Comparison of ENCODE assay signal across 8 mouse cellular contexts in genomic region chr4:109281161-109281560, GRCm38 (mm10). TPM values are rescaled to one million over a fixed set of nuclear protein-coding genes. Genes with fewer than 3 reads are reported as not detected.
DNase-seq lines count a peak whose midpoint lies in the region; ATAC-seq and TF ChIP-seq lines count a peak whose summit lies in the region.

No protein-coding gene starts in this region.

- TF ChIP-seq CTCF in lung, adult 2 months (IDR thresholded peaks at IDR 0.05; ENCODE audit: insufficient read depth, low read length): no peak

- peaks cover 12% of the 10 kb centered on the region for H3K4me1 ChIP-seq in lung, adult 2 months (ENCODE audit: control insufficient read depth, insufficient read depth, low read length)
- H3K4me1 ChIP-seq in embryonic facial prominence, embryonic 13.5 days: peaks cover 15% of the 10 kb centered on the region
- peaks cover 8% of the 10 kb centered on the region for H3K4me1 ChIP-seq in limb, embryonic 10.5 days
- peaks cover 7% of the 10 kb centered on the region; the same call in 1 of the 2 replicates for H3K4me1 ChIP-seq in neural tube, embryonic 12.5 days

- no peaks in the 10 kb centered on the region for H3K9me3 ChIP-seq in embryonic facial prominence, embryonic 13.5 days
- no peaks in the 10 kb centered on the region for H3K9me3 ChIP-seq in limb, embryonic 10.5 days (replicated peaks)
- H3K9me3 ChIP-seq in neural tube, embryonic 12.5 days: no peaks in the 10 kb centered on the region

- peak overlapping the region; percentile 86 for H3K4me3 ChIP-seq in lung, adult 2 months (replicated peaks; ENCODE audit: extremely low read depth, low read depth, low read length)
- peak overlapping the region; percentile 84 for H3K4me3 ChIP-seq in embryonic facial prominence, embryonic 13.5 days
- H3K4me3 ChIP-seq in limb, embryonic 10.5 days: peak overlapping the region; percentile 92
- peak overlapping the region; percentile 87 for H3K4me3 ChIP-seq in neural tube, embryonic 12.5 days

- DNase-seq in lung, adult 2 months: no peak
- DNase-seq in lung, postnatal 36 days: no peak
- DNase-seq in limb, embryonic 10.5 days (ENCODE audit: low spot score): no peak
- no peak for DNase-seq in left cerebral cortex, adult 8-10 months (ENCODE audit: low spot score in 2 of 2)
- DNase-seq in left cerebral cortex, adult 9 months (ENCODE audit: low spot score in 2 of 2): no peak
- no peak for DNase-seq in right cerebral cortex, postnatal 4 days

- no peaks in the 10 kb centered on the region for H3K27me3 ChIP-seq in embryonic facial prominence, embryonic 13.5 days
- H3K27me3 ChIP-seq in limb, embryonic 10.5 days (ENCODE audit: low read depth, poor library complexity, severe bottlenecking): peaks cover 10% of the 10 kb centered on the region; the same call in 1 of the 2 replicates
- no peaks in the 10 kb centered on the region for H3K27me3 ChIP-seq in neural tube, embryonic 12.5 days (replicated peaks)

- 8% methylated on average over 4 of the region's 4 CpGs for WGBS in lung, adult 2 months
- 6% methylated on average over 4 of the region's 4 CpGs for WGBS in embryonic facial prominence, embryonic 13.5 days
- WGBS in limb, embryonic 10.5 days: 9% methylated on average over 4 of the region's 4 CpGs
- WGBS in neural tube, embryonic 12.5 days: 8% methylated on average over 4 of the region's 4 CpGs

- peak overlapping the region; percentile 86 for H3K4me2 ChIP-seq in embryonic facial prominence, embryonic 13.5 days
- H3K4me2 ChIP-seq in neural tube, embryonic 12.5 days (replicated peaks): peak overlapping the region; percentile 85

- H3K27ac ChIP-seq in embryonic facial prominence, embryonic 13.5 days: no peak overlapping the region
- no peak overlapping the region for H3K27ac ChIP-seq in limb, embryonic 10.5 days
- H3K27ac ChIP-seq in neural tube, embryonic 12.5 days: no peak overlapping the region

- TF ChIP-seq POLR2A in lung, adult 2 months (IDR thresholded peaks at IDR 0.05; ENCODE audit: borderline replicate concordance, extremely low read depth, low read depth, low read length): no peak

- 0 out of 2 replicates have a peak, but pooled peaks cover 4% of the 10 kb centered on the region for H3K36me3 ChIP-seq in embryonic facial prominence, embryonic 13.5 days
- no peaks in the 10 kb centered on the region for H3K36me3 ChIP-seq in limb, embryonic 10.5 days
- H3K36me3 ChIP-seq in neural tube, embryonic 12.5 days: no peaks in the 10 kb centered on the region

- no peak for ATAC-seq in embryonic facial prominence, embryonic 13.5 days (ENCODE audit: insufficient number of reproducible peaks, insufficient read depth, low FRiP score, low TSS enrichment, low read depth)
- no peak for ATAC-seq in neural tube, embryonic 12.5 days (ENCODE audit: low FRiP score, low read depth)

- peak overlapping the region; percentile 85 for H3K9ac ChIP-seq in embryonic facial prominence, embryonic 13.5 days
- peak overlapping the region; percentile 76 for H3K9ac ChIP-seq in neural tube, embryonic 12.5 days

RNA-seq across cellular contexts. Expression of gene Eps15, which starts 1.1 kb away (rescaled TPM):
- 11.0 and 18.9 TPM in 2 replicates for polyA plus RNA-seq in lung, adult 2 months (2012; rRNA removed)
- 42.9 and 43.2 TPM in 2 replicates for polyA plus RNA-seq in embryonic facial prominence, embryonic 13.5 days (2015; fragmentation: Nextera tagmentation; extraction: Ambion mirVana)
- polyA plus RNA-seq in limb, embryonic 10.5 days (2016; fragmentation: Nextera tagmentation; extraction: Ambion mirVana): 26.4 and 33.4 TPM in 2 replicates
- polyA plus RNA-seq in neural tube, embryonic 12.5 days (2016; fragmentation: Nextera tagmentation; extraction: Ambion mirVana): 62.3 and 71.7 TPM in 2 replicates
- total RNA-seq in left cerebral cortex, adult 8-10 months (2022): 100 to 1,000 TPM; 168 to 192 (median 175) TPM

RNA-seq across cellular contexts. Expression of gene Calr4, which starts 46.9 kb away (rescaled TPM):
- 0.18 TPM in 1 of 2 replicates, not detected in the other for polyA plus RNA-seq in lung, adult 2 months (2012; rRNA removed)
- 0.15 and 0.92 TPM in 2 replicates for polyA plus RNA-seq in embryonic facial prominence, embryonic 13.5 days (2015; fragmentation: Nextera tagmentation; extraction: Ambion mirVana)
- not detected in 2 replicates for polyA plus RNA-seq in limb, embryonic 10.5 days (2016; fragmentation: Nextera tagmentation; extraction: Ambion mirVana)
- 0.71 and 1.4 TPM in 2 replicates for polyA plus RNA-seq in neural tube, embryonic 12.5 days (2016; fragmentation: Nextera tagmentation; extraction: Ambion mirVana)
- 1 to 10 TPM in 1 of 4 experiments, under 1 TPM in 2, not detected in 1; 0.48 to 1.1 (median 0.68) TPM for total RNA-seq in left cerebral cortex, adult 8-10 months (2022)
